Mouse (Mus musculus) limb, embryonic 11.5 days (tissue): ENCODE measurements around the gene Tmcc1. TPM values are rescaled to one million over a fixed set of nuclear protein-coding genes. Genes with fewer than 3 reads are reported as not detected.

Experiments used
- ATAC-seq: fragments of 200-750 bp; cut with Nextera tagmentation; 2 replicates; pipeline ENCODE4 v1.8.0; 2017; ENCODE audit warnings: low read depth; ENCODE audit not compliant: insufficient number of reproducible peaks, low FRiP score, low TSS enrichment
- DNase-seq: peaks from one replicate; pipeline ENCODE4 v3.0.0-alpha.2; 2015; ENCODE audit warnings: low spot score
- H3K27ac ChIP-seq: fragments of 300-500 bp; sonication (generic); replicated peaks from 2 replicates; pipeline ENCODE4 v1.5.1; 2014; ENCODE audit warnings: low read depth, mild to moderate bottlenecking, low read length
- H3K27me3 ChIP-seq: fragments of 300-500 bp; sonication (generic); 2 replicates; pipeline ENCODE4 v1.6.1; 2014; ENCODE audit warnings: mild to moderate bottlenecking, low read length, mixed read lengths; ENCODE audit not compliant: control insufficient read depth, insufficient read depth
- H3K36me3 ChIP-seq: fragments of 300-500 bp; sonication (generic); 2 replicates; pipeline ENCODE4 v1.6.1; 2014; ENCODE audit warnings: mild to moderate bottlenecking, low read length, moderate library complexity, mixed read lengths; ENCODE audit not compliant: control insufficient read depth, insufficient read depth
- H3K4me1 ChIP-seq: fragments of 300-500 bp; sonication (generic); 2 replicates; pipeline ENCODE4 v1.6.1; 2014; ENCODE audit warnings: low read length, mixed read lengths; ENCODE audit not compliant: control insufficient read depth, insufficient read depth
- H3K4me2 ChIP-seq: fragments of 300-500 bp; sonication (generic); 2 replicates; pipeline ENCODE4 v1.6.1; 2014; ENCODE audit warnings: low read depth, mild to moderate bottlenecking, moderate library complexity; ENCODE audit not compliant: severe bottlenecking
- H3K4me3 ChIP-seq: fragments of 300-500 bp; sonication (generic); 2 replicates; pipeline ENCODE4 v1.5.1; 2014; ENCODE audit warnings: low read depth, low read length
- H3K9ac ChIP-seq: fragments of 300-500 bp; sonication (generic); 2 replicates; pipeline ENCODE4 v1.6.1; 2014; ENCODE audit warnings: mild to moderate bottlenecking, low read length
- H3K9me3 ChIP-seq: fragments of 300-500 bp; sonication (generic); 2 replicates; pipeline ENCODE4 v1.6.1; 2016; ENCODE audit warnings: low read length; ENCODE audit not compliant: control insufficient read depth
- WGBS: fragments of 180-500 bp; shearing (Covaris S2); extraction: QIAGEN DNeasy Blood & Tissue Kit; methylation state at CpG from one replicate; pipeline ENCODE4 v1.1.7; 2014; 5-methylcytosine and 5-hydroxymethylcytosine counted together
- polyA plus RNA-seq: library from polyadenylated mRNA; unstranded; fragments of >200 nt; fragmentation: Nextera tagmentation; extraction: Ambion mirVana; gene quantifications from 2 replicates; pipeline ENCODE4 v1.2.1, GENCODE M21; 2014

The Tmcc1 gene
- polyA plus RNA-seq, 1 experiment from 2014 or later = 13.4 TPM

GRCm38 (mm10) chr6:115996171-115996851 is 197.0 kb downstream of the Tmcc1 start:
- DNase-seq (no peak), ATAC-seq (no peak)
- no peaks in the 10 kb centered on the region for H3K36me3 ChIP-seq
- WGBS = 22% methylated on average over 6 of the region's 6 CpGs
- H3K4me3 ChIP-seq = no peak overlapping the region
- peaks cover 22% of the 10 kb centered on the region for H3K27me3 ChIP-seq
- peaks cover 31% of the 10 kb centered on the region for H3K4me1 ChIP-seq
- no peak overlapping the region for H3K27ac ChIP-seq
- H3K9ac ChIP-seq = 0 out of 2 replicates have a peak overlapping the region, but pooled peaks have one; percentile 4
- no peak overlapping the region for H3K4me2 ChIP-seq
- H3K9me3 ChIP-seq = no peaks in the 10 kb centered on the region

- Histone ChIP-seq H3K4me3 (peak overlapping the region; percentile 43; the same call in 1 of the 2 replicates), H3K4me2 (peak overlapping the region; percentile 85; the same call in 1 of the 2 replicates), H3K9ac (no peak overlapping the region), H3K27ac (peak overlapping the region; percentile 42; the same call in 1 of the 2 replicates), H3K4me1 (peaks cover 31% of the 10 kb centered on the region), H3K36me3 (no peaks in the 10 kb centered on the region), H3K27me3 (peaks cover 25% of the 10 kb centered on the region), H3K9me3 (no peaks in the 10 kb centered on the region)
- DNase-seq (no peak), ATAC-seq (no peak)
- WGBS = 55% methylated on average over 4 of the region's 4 CpGs
Observed at GRCm38 (mm10) chr6:115995531-115995941, 197.8 kb downstream of the Tmcc1 start.

GRCm38 (mm10) chr6:115994877-115995520 is 198.3 kb downstream of the Tmcc1 start, which contains the start of gene Plxnd1:
TSS of gene Plxnd1 (minus strand) at chr6:115995005.
- Histone ChIP-seq H3K27ac (peak within 1 kb of the TSS; percentile 42; the same call in 1 of the 2 replicates), H3K4me2 (peak within 1 kb of the TSS; percentile 85), H3K4me1 (peaks cover 31% of the 10 kb centered on the region), H3K9ac (peak within 1 kb of the TSS; percentile 58), H3K27me3 (peaks cover 25% of the 10 kb centered on the region), H3K4me3 (peak within 1 kb of the TSS; percentile 43), H3K36me3 (no peaks in the 10 kb centered on the region), H3K9me3 (no peaks in the 10 kb centered on the region)
- DNase-seq (peak; percentile 95), ATAC-seq (peak; percentile 59)
- under 1% methylated on average over 35 of the region's 51 CpGs for WGBS

GRCm38 (mm10) chr6:115994146-115994876 is 199.0 kb downstream of the Tmcc1 start:
- Histone ChIP-seq H3K27me3 (peaks cover 25% of the 10 kb centered on the region), H3K9ac (peak overlapping the region; percentile 58), H3K4me3 (peak overlapping the region; percentile 43), H3K4me2 (peak overlapping the region; percentile 85), H3K36me3 (no peaks in the 10 kb centered on the region), H3K27ac (no peak overlapping the region), H3K4me1 (peaks cover 31% of the 10 kb centered on the region), H3K9me3 (no peaks in the 10 kb centered on the region)
- peak; percentile 1; the same call in 1 of the 2 replicates for ATAC-seq
- 2% methylated on average over 74 of the region's 93 CpGs for WGBS
- DNase-seq = peak; percentile 60

- Histone ChIP-seq H3K4me3 (peak overlapping the region; percentile 43), H3K9ac (peak overlapping the region; percentile 41), H3K4me1 (peaks cover 31% of the 10 kb centered on the region), H3K36me3 (no peaks in the 10 kb centered on the region), H3K4me2 (peak overlapping the region; percentile 85), H3K27me3 (peaks cover 25% of the 10 kb centered on the region), H3K9me3 (no peaks in the 10 kb centered on the region), H3K27ac (no peak overlapping the region; the same call in 1 of the 2 replicates)
- no peak for ATAC-seq
- no peak for DNase-seq
- 3% methylated on average over 86 of the region's 86 CpGs for WGBS
Observed at GRCm38 (mm10) chr6:115993463-115994145, 199.7 kb downstream of the Tmcc1 start.

- no peak for ATAC-seq
- Histone ChIP-seq H3K4me1 (peaks cover 31% of the 10 kb centered on the region), H3K9ac (no peak overlapping the region; the same call in 1 of the 2 replicates), H3K9me3 (no peaks in the 10 kb centered on the region), H3K4me2 (no peak overlapping the region; the same call in 1 of the 2 replicates), H3K27me3 (peaks cover 25% of the 10 kb centered on the region), H3K27ac (no peak overlapping the region; the same call in 1 of the 2 replicates), H3K36me3 (no peaks in the 10 kb centered on the region), H3K4me3 (peak overlapping the region; percentile 43)
- no peak for DNase-seq
- WGBS = 40% methylated on average over 6 of the region's 6 CpGs
Observed at GRCm38 (mm10) chr6:115992981-115993380, 200.3 kb downstream of the Tmcc1 start.

GRCm38 (mm10) chr6:115991881-115992620 is 201.2 kb downstream of the Tmcc1 start:
- Histone ChIP-seq H3K36me3 (no peaks in the 10 kb centered on the region), H3K9ac (peak overlapping the region; percentile 47; the same call in 1 of the 2 replicates), H3K4me3 (peak overlapping the region; percentile 15), H3K4me2 (0 out of 2 replicates have a peak overlapping the region, but pooled peaks have one; percentile 3), H3K9me3 (no peaks in the 10 kb centered on the region), H3K4me1 (peaks cover 29% of the 10 kb centered on the region; the same call in 1 of the 2 replicates), H3K27me3 (peaks cover 25% of the 10 kb centered on the region), H3K27ac (no peak overlapping the region)
- 31% methylated on average over 10 of the region's 10 CpGs for WGBS
- ATAC-seq (no peak), DNase-seq (no peak)
